Mouse (Mus musculus) stomach, embryonic 16.5 days (tissue): ENCODE data around the gene Mios. TPM values are rescaled to one million over a fixed set of nuclear protein-coding genes. Genes with fewer than 3 reads are reported as not detected.

ENCODE experiments used
- ATAC-seq: fragments of 200-750 bp; cut with Nextera tagmentation; 2 replicates; pipeline ENCODE4 v1.8.0; 2017; ENCODE audit warnings: moderate number of reproducible peaks, moderate TSS enrichment; ENCODE audit not compliant: insufficient read depth, low FRiP score
- H3K27ac ChIP-seq: fragments of 300-500 bp; sonication (generic); 2 replicates; pipeline ENCODE4 v1.5.1; 2014; ENCODE audit warnings: low read length
- H3K27me3 ChIP-seq: fragments of 300-500 bp; sonication (generic); 2 replicates; pipeline ENCODE4 v1.6.1; 2014; ENCODE audit warnings: low read length, control low read depth, mixed read lengths; ENCODE audit not compliant: control insufficient read depth, insufficient read depth
- H3K36me3 ChIP-seq: fragments of 300-500 bp; sonication (generic); 2 replicates; pipeline ENCODE4 v1.6.1; 2014; ENCODE audit warnings: low read length; ENCODE audit not compliant: control insufficient read depth, insufficient read depth
- H3K4me1 ChIP-seq: fragments of 300-500 bp; sonication (generic); 2 replicates; pipeline ENCODE4 v1.6.1; 2014; ENCODE audit warnings: low read length, control low read depth, mixed read lengths; ENCODE audit not compliant: control insufficient read depth, insufficient read depth
- H3K4me2 ChIP-seq: fragments of 300-500 bp; sonication (generic); 2 replicates; pipeline ENCODE4 v1.6.1; 2014; ENCODE audit warnings: low read depth, low read length, mixed read lengths
- H3K4me3 ChIP-seq: fragments of 300-500 bp; sonication (generic); replicated peaks from 2 replicates; pipeline ENCODE4 v1.5.1; 2014; ENCODE audit warnings: mild to moderate bottlenecking, low read length
- H3K9ac ChIP-seq: fragments of 300-500 bp; sonication (generic); 2 replicates; pipeline ENCODE4 v1.6.1; 2014; ENCODE audit warnings: low read length
- H3K9me3 ChIP-seq: fragments of 300-500 bp; sonication (generic); replicated peaks from 2 replicates; pipeline ENCODE4 v1.6.1; 2016; ENCODE audit warnings: low read length, control low read depth; ENCODE audit not compliant: control insufficient read depth
- WGBS: fragments of 180-500 bp; shearing (Covaris S2); extraction: QIAGEN DNeasy Blood & Tissue Kit; methylation state at CpG from one replicate; pipeline ENCODE4 v1.1.7; 2014; 5-methylcytosine and 5-hydroxymethylcytosine counted together
- polyA plus RNA-seq: library from polyadenylated mRNA; unstranded; fragments of >200 nt; fragmentation: Nextera tagmentation; extraction: Ambion mirVana; gene quantifications from 2 replicates; pipeline ENCODE4 v1.2.1, GENCODE M21; 2015

Mios gene
- polyA plus RNA-seq, 1 experiment from 2014 or later = 22.5 TPM

DNA sequence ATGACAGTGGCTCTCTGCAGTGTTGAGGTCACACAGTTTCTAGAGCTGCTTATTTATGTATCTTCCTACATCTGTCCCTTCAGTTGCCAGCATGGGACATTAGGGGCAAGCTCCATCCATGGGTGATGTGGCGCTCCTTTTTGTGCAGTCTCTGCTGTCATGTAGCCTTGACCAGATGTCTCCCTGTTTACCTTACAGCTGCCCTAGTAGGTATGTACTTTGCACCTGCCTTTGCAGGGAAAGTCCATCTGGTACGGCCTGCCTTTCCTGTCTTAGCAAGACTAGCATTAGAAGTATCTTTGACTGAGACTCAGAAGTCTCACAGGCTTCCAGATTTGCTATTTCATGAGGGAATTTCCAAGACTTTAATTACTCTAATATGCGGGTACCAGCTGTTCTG, 62.0 kb downstream of the Mios start:
- H3K27me3 ChIP-seq = no peaks in the 10 kb centered on the region
- H3K4me1 ChIP-seq = peaks cover 7% of the 10 kb centered on the region; the same call in 1 of the 2 replicates
- H3K36me3 ChIP-seq = no peaks in the 10 kb centered on the region
- no peak overlapping the region for H3K27ac ChIP-seq
- no peak overlapping the region for H3K4me2 ChIP-seq
- H3K9me3 ChIP-seq = no peaks in the 10 kb centered on the region
- no peak for ATAC-seq
- H3K4me3 ChIP-seq = no peak overlapping the region
- 74% methylated on average over 3 of the region's 3 CpGs for WGBS
- H3K9ac ChIP-seq = no peak overlapping the region

GRCm38 (mm10) chr6:8274387-8275054, 65.5 kb downstream of the Mios start:
- H3K4me2 ChIP-seq = no peak overlapping the region
- H3K4me3 ChIP-seq = no peak overlapping the region
- no peaks in the 10 kb centered on the region for H3K9me3 ChIP-seq
- H3K36me3 ChIP-seq = no peaks in the 10 kb centered on the region
- ATAC-seq = no peak
- H3K9ac ChIP-seq = no peak overlapping the region
- 38% methylated on average over 6 of the region's 6 CpGs for WGBS
- H3K27me3 ChIP-seq = no peaks in the 10 kb centered on the region
- H3K27ac ChIP-seq = no peak overlapping the region
- peaks cover 4% of the 10 kb centered on the region; the same call in 1 of the 2 replicates for H3K4me1 ChIP-seq

- H3K4me3 ChIP-seq = no peak overlapping the region
- H3K9me3 ChIP-seq = no peaks in the 10 kb centered on the region
- no peak overlapping the region for H3K27ac ChIP-seq
- no peak for ATAC-seq
- H3K27me3 ChIP-seq = no peaks in the 10 kb centered on the region
- no peaks in the 10 kb centered on the region for H3K4me1 ChIP-seq
- H3K4me2 ChIP-seq = no peak overlapping the region
- 0 out of 2 replicates have a peak, but pooled peaks cover under 1% of the 10 kb centered on the region for H3K36me3 ChIP-seq
- 11% methylated on average over 1 of the region's 1 CpGs for WGBS
- H3K9ac ChIP-seq = no peak overlapping the region
Observed at GRCm38 (mm10) chr6:8275098-8275497, 66.1 kb downstream of the Mios start.

- WGBS = 51% methylated on average over 4 of the region's 4 CpGs
- no peak overlapping the region for H3K9ac ChIP-seq
- H3K4me1 ChIP-seq = no peaks in the 10 kb centered on the region
- 0 out of 2 replicates have a peak, but pooled peaks cover 2% of the 10 kb centered on the region for H3K36me3 ChIP-seq
- no peak overlapping the region for H3K27ac ChIP-seq
- no peak overlapping the region for H3K4me2 ChIP-seq
- no peak; the same call in 1 of the 2 replicates for ATAC-seq
- no peak overlapping the region for H3K4me3 ChIP-seq
- no peaks in the 10 kb centered on the region for H3K27me3 ChIP-seq
- no peaks in the 10 kb centered on the region for H3K9me3 ChIP-seq
Observed at GRCm38 (mm10) chr6:8276431-8276830, 67.4 kb downstream of the Mios start.

DNA sequence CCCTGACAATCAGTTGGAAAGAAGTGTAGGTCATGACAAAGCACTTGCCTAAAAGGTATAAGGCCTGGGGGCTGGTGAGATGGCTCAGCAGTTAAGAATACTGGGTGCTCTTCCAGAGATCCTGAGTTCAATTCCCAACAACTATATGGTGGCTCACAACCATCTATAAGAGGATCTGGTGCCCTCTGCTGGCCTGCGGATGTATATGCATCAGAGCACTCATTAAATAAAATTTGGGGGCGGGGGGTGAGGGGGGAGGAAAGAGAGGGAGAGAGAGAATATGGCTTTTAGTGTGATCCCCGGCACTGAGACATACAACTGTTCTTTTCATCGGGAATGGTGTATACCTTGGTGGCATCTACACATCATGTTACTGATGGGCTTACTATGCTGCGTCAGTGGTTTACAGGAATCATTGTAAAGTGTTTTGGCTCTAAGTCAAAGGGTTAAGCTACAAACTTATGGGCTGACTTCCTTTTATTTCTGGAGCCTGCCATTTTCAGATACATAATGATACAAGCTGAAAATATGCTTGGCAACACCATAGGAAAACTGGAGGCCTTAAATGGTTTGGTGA, 69.5 kb downstream of the Mios start:
- Histone ChIP-seq H3K4me3 (no peak overlapping the region), H3K9me3 (no peaks in the 10 kb centered on the region), H3K4me2 (no peak overlapping the region), H3K4me1 (no peaks in the 10 kb centered on the region), H3K27me3 (no peaks in the 10 kb centered on the region), H3K36me3 (0 out of 2 replicates have a peak, but pooled peaks cover 2% of the 10 kb centered on the region), H3K9ac (no peak overlapping the region), H3K27ac (no peak overlapping the region)
- 81% methylated on average over 5 of the region's 5 CpGs for WGBS
- ATAC-seq = no peak

DNA sequence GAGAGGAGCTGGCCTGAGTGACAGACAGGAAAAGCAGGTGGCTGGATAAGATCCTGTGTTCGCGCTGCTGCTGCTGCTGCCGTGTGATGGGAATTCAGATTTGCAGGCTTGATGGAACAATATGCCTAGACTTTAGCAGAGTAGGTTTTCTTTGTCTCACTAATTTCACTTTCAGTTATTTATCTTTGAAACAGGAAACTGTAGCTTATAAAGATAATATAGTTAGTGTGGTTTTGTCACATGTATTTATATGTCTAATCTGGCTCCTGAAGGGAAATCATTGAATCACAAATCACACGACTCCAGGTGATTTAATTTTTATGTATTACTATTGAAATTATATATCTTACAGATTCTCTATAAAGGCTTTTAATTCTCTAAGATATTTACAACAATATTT, 74.2 kb downstream of the Mios start:
- WGBS = 76% methylated on average over 4 of the region's 4 CpGs
- no peaks in the 10 kb centered on the region for H3K27me3 ChIP-seq

DNA sequence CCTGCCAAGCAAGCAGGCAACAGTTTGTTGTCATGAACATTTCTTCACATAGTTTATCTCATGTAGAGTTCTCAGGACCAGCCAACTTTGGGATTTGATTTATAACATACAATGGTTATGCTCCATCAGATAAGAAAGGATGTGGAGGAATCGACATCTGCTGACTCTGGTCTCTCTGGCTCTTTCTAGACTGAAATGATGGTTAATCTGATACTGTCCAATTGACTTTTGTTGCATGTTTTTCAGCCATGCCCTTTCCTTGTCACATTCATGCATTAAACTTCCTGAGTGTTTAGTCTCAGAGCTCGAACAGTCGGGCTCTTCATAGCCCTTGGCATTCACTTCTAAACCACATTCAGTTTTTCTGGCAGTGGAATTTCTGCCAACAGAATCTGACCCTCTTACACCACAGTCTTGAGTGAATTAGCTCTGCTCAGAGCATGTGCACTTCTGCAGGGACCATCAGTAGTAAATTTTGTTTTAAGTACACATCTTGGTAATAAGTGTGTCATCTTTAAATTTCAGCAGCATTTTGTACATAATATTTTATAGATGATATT, 76.5 kb downstream of the Mios start:
- ATAC-seq = no peak
- Histone ChIP-seq H3K27me3 (no peaks in the 10 kb centered on the region), H3K4me3 (no peak overlapping the region), H3K4me2 (no peak overlapping the region), H3K9me3 (no peaks in the 10 kb centered on the region), H3K36me3 (no peaks in the 10 kb centered on the region), H3K9ac (no peak overlapping the region), H3K4me1 (no peaks in the 10 kb centered on the region), H3K27ac (no peak overlapping the region)
- 62% methylated on average over 3 of the region's 3 CpGs for WGBS

More for the DNA sequence above, 74.2 kb downstream of the Mios start:
- H3K4me2 ChIP-seq = no peak overlapping the region
- no peak overlapping the region for H3K9ac ChIP-seq
- ATAC-seq = no peak
- no peak overlapping the region for H3K27ac ChIP-seq
- no peak overlapping the region for H3K4me3 ChIP-seq
- H3K36me3 ChIP-seq = 0 out of 2 replicates have a peak, but pooled peaks cover 2% of the 10 kb centered on the region
- H3K9me3 ChIP-seq = no peaks in the 10 kb centered on the region
- no peaks in the 10 kb centered on the region for H3K4me1 ChIP-seq

Other genes with a start within 250 kb of the Mios start
- gene Col28a1, start 16.6 kb upstream of the Mios start, polyA plus RNA-seq = 2.5 and 2.6 TPM in 2 replicates
- gene Rpa3, start 50.0 kb downstream of the Mios start, polyA plus RNA-seq = 124 and 146 TPM in 2 replicates
- 28.8 and 30.0 TPM in 2 replicates for gene Umad1, start 50.1 kb downstream of the Mios start, polyA plus RNA-seq
- 12.2 and 12.7 TPM in 2 replicates for gene Gm45062, start 50.2 kb downstream of the Mios start, polyA plus RNA-seq